Mouse (Mus musculus) T-helper 1 cell (primary cell): Measurements from ENCODE around the gene Fam117b.

Experiments
- in situ Hi-C: fragments of 300-600 bp; cut with MboI, MseI; formaldehyde crosslinking; loops from one replicate; pipeline ENCODE4 v1.15.1; 2025; ENCODE audit warnings: high pct_unique_total_duplicates

Gene Fam117b

DNA sequence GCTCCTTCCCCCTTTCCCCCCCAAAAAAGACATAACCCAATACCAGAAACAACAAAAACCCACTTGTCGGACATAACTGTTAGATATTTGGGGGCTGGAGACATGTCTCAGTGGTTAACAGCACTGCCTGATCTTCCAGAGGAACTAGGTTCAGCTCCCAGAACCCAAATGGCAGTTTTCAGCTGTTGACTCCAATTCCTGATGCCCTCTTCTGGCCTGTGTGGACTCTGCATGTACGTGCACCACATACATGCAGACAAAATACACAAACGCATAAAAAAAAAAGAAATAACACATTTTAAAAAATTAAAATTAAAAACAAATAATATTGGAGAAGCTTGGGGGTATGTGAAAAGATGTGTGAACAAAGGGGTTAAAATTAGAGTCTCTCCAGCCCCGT lies 54.5 kb downstream of the Fam117b start:
- in situ Hi-C loops = no loop called here

- in situ Hi-C loops = no loop called here
These were observed 73.8 kb downstream of the Fam117b start for GRCm38 (mm10) chr1:59986626-59987025.

DNA sequence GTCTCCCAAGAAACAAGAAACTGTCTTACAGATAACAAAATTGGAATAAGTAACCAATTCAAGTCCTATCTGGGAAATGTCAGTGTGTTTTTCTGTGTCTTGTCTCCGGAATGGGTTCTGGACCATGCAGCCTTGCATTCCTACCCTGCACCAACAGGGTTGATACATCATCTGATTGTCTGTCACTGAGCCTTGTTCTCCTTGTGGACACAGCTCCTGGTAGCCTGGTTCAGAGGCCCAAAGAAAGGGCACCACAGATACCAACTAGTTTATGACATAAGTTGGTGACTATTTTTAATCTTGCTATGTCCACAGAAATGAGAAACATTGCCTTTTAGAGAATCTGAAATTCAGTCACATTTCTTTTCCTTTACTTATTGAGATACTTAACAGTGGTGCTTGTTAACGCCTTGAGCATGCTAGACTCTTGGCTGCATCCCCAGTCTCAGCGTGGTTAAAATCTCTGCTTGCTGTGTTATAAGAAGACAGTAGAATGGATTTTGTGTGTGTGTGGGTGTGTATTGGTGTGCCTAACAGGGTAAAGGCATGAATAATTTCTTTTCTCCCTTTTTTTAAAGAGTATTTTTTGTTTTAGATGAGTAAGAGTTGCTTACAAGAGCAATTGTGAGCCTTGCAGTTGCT lies 74.7 kb downstream of the Fam117b start:
- in situ Hi-C loops = no loop called here

GRCm38 (mm10) chr1:59995646-59996045 lies 82.8 kb downstream of the Fam117b start:
- in situ Hi-C loops = loop anchor here (5.0 kb wide), 1 partner anchor 33 kb away; no protein-coding TSS in a partner anchor

DNA sequence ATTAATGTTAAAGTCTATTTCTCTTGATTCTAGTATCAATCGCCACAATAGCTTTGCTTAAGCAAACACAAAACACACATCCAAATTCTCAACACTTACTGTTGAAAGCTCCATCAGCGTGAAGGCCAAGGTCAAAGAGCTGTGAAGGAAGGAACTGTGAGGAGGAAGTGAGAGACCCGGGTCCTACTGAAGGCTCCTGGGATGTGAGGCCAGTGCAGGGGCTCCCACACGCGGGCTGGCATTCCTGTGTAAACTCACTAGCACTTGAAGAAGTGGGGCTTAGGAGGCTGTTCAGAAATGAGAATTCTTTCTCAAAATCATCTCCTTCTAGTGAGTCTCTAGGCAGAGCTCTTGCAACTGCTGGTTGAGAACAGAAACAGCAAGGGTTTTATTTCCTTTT lies 84.5 kb downstream of the Fam117b start:
- in situ Hi-C loops = loop anchor here (5.0 kb wide), 1 partner anchor 35 kb away; no protein-coding TSS in a partner anchor

DNA sequence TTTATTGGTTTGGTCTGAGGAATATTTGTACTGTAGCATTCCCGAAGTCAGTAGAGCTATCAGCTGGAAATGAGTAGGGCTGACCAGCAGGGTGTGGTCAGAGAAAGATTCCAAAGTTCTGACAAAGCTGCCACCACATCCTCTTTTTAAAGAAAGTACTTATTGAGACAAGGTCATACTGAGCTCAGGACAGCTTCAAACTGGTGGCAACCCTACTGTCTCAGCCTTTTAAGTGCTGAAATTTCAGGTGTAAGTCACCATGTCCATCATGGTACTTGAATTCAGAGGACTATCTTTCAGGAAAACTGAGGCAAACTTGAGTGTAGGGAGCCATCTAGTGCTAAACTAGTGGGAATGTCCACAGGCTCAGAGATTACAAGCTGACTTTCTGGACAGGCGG lies 87.5 kb downstream of the Fam117b start:
- in situ Hi-C loops = no loop called here

- in situ Hi-C loops = no loop called here
These were observed 94.5 kb downstream of the Fam117b start for GRCm38 (mm10) chr1:60007337-60007736.

DNA sequence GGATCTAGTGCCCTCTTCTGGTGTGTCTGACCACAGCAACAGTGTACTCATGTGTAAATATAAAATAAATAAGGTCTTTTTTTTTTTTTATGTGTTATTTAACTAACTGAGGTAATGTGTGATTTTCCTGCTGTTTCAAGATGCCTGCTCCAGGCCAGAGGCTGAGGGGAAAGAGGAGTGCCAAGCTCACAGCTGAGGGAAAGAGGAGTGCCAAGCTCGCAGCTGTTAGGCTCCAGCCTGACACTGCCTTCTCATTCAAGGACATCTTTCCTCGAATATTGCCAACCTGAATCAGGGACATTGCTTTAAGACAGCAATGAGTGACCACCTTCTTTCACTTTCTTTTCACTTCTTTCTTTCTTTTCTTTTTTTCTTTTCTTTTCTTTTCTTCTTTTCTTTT lies 95.9 kb downstream of the Fam117b start:
- in situ Hi-C loops = no loop called here

GRCm38 (mm10) chr1:60013779-60014178 lies 101.0 kb downstream of the Fam117b start:
- in situ Hi-C loops = no loop called here

DNA sequence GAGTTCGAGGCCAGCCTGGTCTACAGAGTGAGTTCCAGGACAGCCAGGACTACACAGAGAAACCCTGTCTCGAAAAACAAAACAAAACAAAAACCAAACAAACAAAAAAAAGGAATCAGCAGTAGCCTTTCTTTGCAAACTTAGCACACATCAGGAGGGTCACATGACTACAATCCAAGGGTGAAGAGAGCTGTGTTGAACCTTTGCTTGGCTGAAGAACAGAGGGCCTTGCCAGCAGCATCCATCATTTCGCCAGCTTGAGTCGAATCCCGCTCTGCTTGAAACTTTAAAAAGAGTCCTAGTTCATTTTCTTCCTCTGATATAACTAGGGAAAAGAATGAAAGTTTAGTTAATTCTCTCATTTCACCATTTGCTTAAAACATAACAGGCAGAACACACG lies 102.7 kb downstream of the Fam117b start:
- in situ Hi-C loops = no loop called here

GRCm38 (mm10) chr1:60016136-60016611 lies 103.4 kb downstream of the Fam117b start:
- in situ Hi-C loops = no loop called here

DNA sequence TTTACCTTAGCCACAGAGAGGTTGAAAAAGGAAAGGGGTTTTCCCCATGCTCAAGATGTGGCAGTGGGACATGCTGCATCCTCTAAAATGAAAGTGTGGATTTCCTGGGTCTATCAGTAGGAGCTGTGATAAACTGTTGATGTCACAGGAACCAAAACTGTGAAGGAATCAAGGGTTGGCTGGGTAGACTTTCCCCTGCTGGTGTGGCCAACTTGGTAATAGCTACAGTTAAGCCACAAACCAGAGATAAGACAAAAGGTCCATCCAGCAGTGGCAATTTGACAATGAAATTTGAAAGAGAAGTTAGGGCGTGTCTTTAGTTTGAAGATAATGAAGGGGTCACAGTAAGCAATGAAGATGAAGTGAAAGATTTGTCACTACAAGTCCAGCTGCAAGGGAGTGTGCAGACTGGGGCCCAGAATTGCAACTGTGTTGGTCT lies 104.2 kb downstream of the Fam117b start:
- in situ Hi-C loops = no loop called here
